Mouse (Mus musculus): Measurements from ENCODE around the gene Plod3.

DNA sequence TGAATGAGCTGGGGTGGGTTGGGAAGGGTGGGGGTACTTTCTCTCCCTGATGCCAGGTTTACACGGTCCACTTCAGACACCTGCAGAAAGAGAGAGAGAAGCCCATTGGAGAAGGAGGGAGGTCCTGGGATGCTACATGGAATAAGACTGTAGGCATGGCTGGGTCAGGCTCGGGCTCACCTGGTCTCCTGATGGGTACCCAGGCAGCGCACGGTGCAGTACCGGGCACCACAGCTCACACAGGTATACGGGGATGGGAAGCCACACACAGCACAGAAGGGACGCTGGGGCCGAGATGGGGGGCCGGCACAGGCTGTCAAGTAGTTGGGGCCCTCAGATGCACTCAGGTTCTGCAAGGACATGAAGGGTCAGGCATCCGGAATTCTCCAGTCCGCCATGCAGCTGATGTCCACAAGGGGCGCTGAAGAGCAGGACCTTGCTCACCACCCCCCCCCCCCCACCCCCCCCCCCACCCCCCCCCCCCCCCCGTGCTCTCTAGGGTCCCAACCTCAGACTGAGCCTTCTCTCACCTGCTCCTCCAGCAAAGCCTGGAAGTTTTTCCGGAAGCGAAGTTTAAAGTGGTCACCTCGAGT is 4.4 kb upstream of the Plod3 start:
- no peak for TF ChIP-seq EP300 (IDR thresholded peaks at IDR 0.05; ENCODE audit: low read depth)
- peak; percentile 63 for TF ChIP-seq CTCF (IDR thresholded peaks at IDR 0.05; ENCODE audit: low read depth)
